Comparison of ENCODE assay signal across 8 mouse cellular contexts in genomic region chr3:96414126-96414950, GRCm38 (mm10). TPM values are rescaled to one million over a fixed set of nuclear protein-coding genes. Genes with fewer than 3 reads are reported as not detected.
DNase-seq lines count a peak whose midpoint lies in the region.

No protein-coding gene starts in this region.

- peak overlapping the region; percentile 83 for H3K4me3 ChIP-seq in hindbrain, embryonic 10.5 days

- H3K9me3 ChIP-seq in hindbrain, embryonic 10.5 days, result no peaks in the 10 kb centered on the region

- peaks cover 8% of the 10 kb centered on the region; the same call in 1 of the 2 replicates for H3K36me3 ChIP-seq in hindbrain, embryonic 10.5 days

- under 1% methylated on average over 64 of the region's 64 CpGs for WGBS in hindbrain, embryonic 10.5 days

- peak; percentile 92 for DNase-seq in MN1 (ENCODE audit: low spot score)
- DNase-seq in cerebellum, adult 8-10 months, result peak; percentile 25
- peak; percentile 92 for DNase-seq in forelimb bud, embryonic 11.5 days (ENCODE audit: low read depth, low spot score)
- DNase-seq in hindbrain, embryonic 10.5 days (ENCODE audit: low spot score), result peak; percentile 93
- peak; percentile 77 to 80 for DNase-seq in layer of hippocampus, postnatal 14 days (ENCODE audit: low spot score in 2 of 2)
- DNase-seq in lung, postnatal 4 days, result peak; percentile 83
- peak; percentile 91 for DNase-seq in retina, postnatal 1 day
- DNase-seq in thymus, postnatal 4 days, result peak; percentile 93

- H3K4me1 ChIP-seq in hindbrain, embryonic 10.5 days (replicated peaks), result peaks cover 18% of the 10 kb centered on the region

- peaks cover 25% of the 10 kb centered on the region for H3K27me3 ChIP-seq in hindbrain, embryonic 10.5 days (ENCODE audit: insufficient read depth, poor library complexity, severe bottlenecking)

- peak overlapping the region; percentile 99 for H3K27ac ChIP-seq in hindbrain, embryonic 10.5 days

RNA-seq across cellular contexts. Expression of gene BC107364, which starts 37.8 kb away (rescaled TPM):
- polyA plus RNA-seq in hindbrain, embryonic 10.5 days (2016; fragmentation: Nextera tagmentation; extraction: Ambion mirVana), result 0.25 TPM in 1 of 2 replicates, not detected in the other
- not detected for total RNA-seq in layer of hippocampus, postnatal 14 days (2021)

Comparison
In these comparisons a context has a peak if more than half of its experiments do, and no peak if none do; other contexts are left out.
1. Peak in every context shown above with its lines: DNase-seq, H3K4me3 ChIP-seq and H3K27ac ChIP-seq.
2. DNase-seq: peak in every context shown above with its lines; median percentile 93 in hindbrain, embryonic 10.5 days; 93 in thymus, postnatal 4 days; 92 in MN1; 92 in forelimb bud, embryonic 11.5 days; 91 in retina, postnatal 1 day; 83 in lung, postnatal 4 days; 78 in layer of hippocampus, postnatal 14 days; 25 in cerebellum, adult 8-10 months.